Mouse (Mus musculus): Measurements from ENCODE around the gene Mbtd1. TPM values are rescaled to one million over a fixed set of nuclear protein-coding genes. Genes with fewer than 3 reads are reported as not detected.

The Mbtd1 gene
- 18.9 and 24.6 TPM in 2 replicates for polyA plus RNA-seq (2015; fragmentation: Nextera tagmentation; extraction: Ambion mirVana)

- peak; percentile 97 for ATAC-seq (ENCODE audit: low FRiP score)
- Histone ChIP-seq H3K4me3 (replicated peaks) (peak within 1 kb of the TSS; percentile 99), H3K9ac (replicated peaks) (peak within 1 kb of the TSS; percentile 90), H3K36me3 (peaks cover 3% of the 10 kb centered on the region), H3K9me3 (replicated peaks) (no peaks in the 10 kb centered on the region), H3K4me2 (peak within 1 kb of the TSS; percentile 95), H3K4me1 (peaks cover 45% of the 10 kb centered on the region), H3K27me3 (replicated peaks) (no peaks in the 10 kb centered on the region), H3K27ac (replicated peaks) (peak within 1 kb of the TSS; percentile 98)
- under 1% methylated on average over 77 of the region's 83 CpGs for WGBS
Observed at GRCm38 (mm10) chr11:93885572-93886410, at the start of gene Mbtd1, which contains the start of gene Utp18. Mbtd1 (plus strand) TSS chr11:93885852. Utp18 (minus strand) TSS chr11:93885766.

- WGBS, result 15% methylated on average over 2 of the region's 2 CpGs
- Histone ChIP-seq H3K27me3 (replicated peaks) (no peaks in the 10 kb centered on the region), H3K27ac (replicated peaks) (no peak overlapping the region), H3K4me1 (no peaks in the 10 kb centered on the region), H3K9me3 (replicated peaks) (no peaks in the 10 kb centered on the region), H3K4me3 (replicated peaks) (no peak overlapping the region), H3K36me3 (no peaks in the 10 kb centered on the region), H3K4me2 (no peak overlapping the region), H3K9ac (replicated peaks) (no peak overlapping the region)
- ATAC-seq (ENCODE audit: low FRiP score), result no peak
Observed at GRCm38 (mm10) chr11:93847342-93847741, 38.3 kb upstream of the Mbtd1 start.

- Histone ChIP-seq H3K9me3 (replicated peaks) (no peaks in the 10 kb centered on the region), H3K9ac (replicated peaks) (no peak overlapping the region), H3K4me1 (peaks cover 4% of the 10 kb centered on the region), H3K4me3 (replicated peaks) (no peak overlapping the region), H3K36me3 (no peaks in the 10 kb centered on the region), H3K4me2 (no peak overlapping the region), H3K27ac (replicated peaks) (no peak overlapping the region), H3K27me3 (replicated peaks) (no peaks in the 10 kb centered on the region)
- 92% methylated on average over 3 of the region's 3 CpGs for WGBS
- ATAC-seq (ENCODE audit: low FRiP score), result no peak
Observed at GRCm38 (mm10) chr11:93852546-93852945, 33.1 kb upstream of the Mbtd1 start.

- Histone ChIP-seq H3K4me3 (replicated peaks) (no peak overlapping the region), H3K36me3 (peaks cover 18% of the 10 kb centered on the region; the same call in 1 of the 2 replicates), H3K9me3 (replicated peaks) (no peaks in the 10 kb centered on the region), H3K27ac (replicated peaks) (no peak overlapping the region), H3K9ac (replicated peaks) (no peak overlapping the region), H3K4me2 (peak overlapping the region; percentile 28; the same call in 1 of the 2 replicates), H3K4me1 (peaks cover 4% of the 10 kb centered on the region), H3K27me3 (replicated peaks) (no peaks in the 10 kb centered on the region)
- 3% methylated on average over 6 of the region's 6 CpGs for WGBS
- no peak for ATAC-seq (ENCODE audit: low FRiP score)
Observed at GRCm38 (mm10) chr11:93856284-93856955, 29.2 kb upstream of the Mbtd1 start.

- no peak overlapping the region for H3K27ac ChIP-seq (replicated peaks)
- H3K9me3 ChIP-seq (replicated peaks), result no peaks in the 10 kb centered on the region
- H3K4me1 ChIP-seq, result peaks cover 4% of the 10 kb centered on the region
- ATAC-seq (ENCODE audit: low FRiP score), result no peak
- H3K4me3 ChIP-seq (replicated peaks), result no peak overlapping the region
- H3K27me3 ChIP-seq (replicated peaks), result no peaks in the 10 kb centered on the region
- peaks cover 31% of the 10 kb centered on the region for H3K36me3 ChIP-seq
- WGBS, result 94% methylated on average over 1 of the region's 1 CpGs
- no peak overlapping the region for H3K9ac ChIP-seq (replicated peaks)
- H3K4me2 ChIP-seq, result no peak overlapping the region
Observed at GRCm38 (mm10) chr11:93860540-93861172, 25.0 kb upstream of the Mbtd1 start.

GRCm38 (mm10) chr11:93861193-93861592 is 24.5 kb upstream of the Mbtd1 start:
- ATAC-seq (ENCODE audit: low FRiP score), result no peak
- H3K27me3 ChIP-seq (replicated peaks), result no peaks in the 10 kb centered on the region
- H3K4me2 ChIP-seq, result no peak overlapping the region
- no peak overlapping the region for H3K9ac ChIP-seq (replicated peaks)
- no peak overlapping the region for H3K27ac ChIP-seq (replicated peaks)
- peaks cover 36% of the 10 kb centered on the region for H3K36me3 ChIP-seq
- no peaks in the 10 kb centered on the region for H3K9me3 ChIP-seq (replicated peaks)
- 94% methylated on average over 2 of the region's 2 CpGs for WGBS
- H3K4me1 ChIP-seq, result peaks cover 4% of the 10 kb centered on the region
- no peak overlapping the region for H3K4me3 ChIP-seq (replicated peaks)

- H3K9me3 ChIP-seq (replicated peaks), result no peaks in the 10 kb centered on the region
- no peaks in the 10 kb centered on the region for H3K27me3 ChIP-seq (replicated peaks)
- ATAC-seq (ENCODE audit: low FRiP score), result no peak
- peaks cover 45% of the 10 kb centered on the region for H3K36me3 ChIP-seq
- no peak overlapping the region for H3K4me2 ChIP-seq
- no peaks in the 10 kb centered on the region for H3K4me1 ChIP-seq
- H3K9ac ChIP-seq (replicated peaks), result no peak overlapping the region
- no peak overlapping the region for H3K4me3 ChIP-seq (replicated peaks)
- H3K27ac ChIP-seq (replicated peaks), result no peak overlapping the region
- WGBS, result 94% methylated on average over 4 of the region's 4 CpGs
Observed at GRCm38 (mm10) chr11:93862045-93862623, 23.5 kb upstream of the Mbtd1 start.

- Histone ChIP-seq H3K36me3 (peaks cover 49% of the 10 kb centered on the region), H3K4me2 (no peak overlapping the region), H3K27ac (replicated peaks) (no peak overlapping the region), H3K4me1 (no peaks in the 10 kb centered on the region), H3K9me3 (replicated peaks) (no peaks in the 10 kb centered on the region), H3K4me3 (replicated peaks) (no peak overlapping the region), H3K27me3 (replicated peaks) (no peaks in the 10 kb centered on the region), H3K9ac (replicated peaks) (no peak overlapping the region)
- ATAC-seq (ENCODE audit: low FRiP score), result no peak
- 100% methylated on average over 1 of the region's 1 CpGs for WGBS
Observed at GRCm38 (mm10) chr11:93862638-93863037, 23.0 kb upstream of the Mbtd1 start.

- Histone ChIP-seq H3K4me3 (replicated peaks) (peak overlapping the region; percentile 99), H3K9ac (replicated peaks) (peak overlapping the region; percentile 90), H3K4me2 (peak overlapping the region; percentile 95), H3K27ac (replicated peaks) (peak overlapping the region; percentile 98; the same call in 1 of the 2 replicates), H3K9me3 (replicated peaks) (no peaks in the 10 kb centered on the region), H3K27me3 (replicated peaks) (no peaks in the 10 kb centered on the region), H3K36me3 (peaks cover 18% of the 10 kb centered on the region), H3K4me1 (peaks cover 36% of the 10 kb centered on the region)
- no peak for ATAC-seq (ENCODE audit: low FRiP score)
- WGBS, result 90% methylated on average over 4 of the region's 4 CpGs
Observed at GRCm38 (mm10) chr11:93884068-93884467, 1.6 kb upstream of the Mbtd1 start.

- Histone ChIP-seq H3K27ac (replicated peaks) (peak overlapping the region; percentile 98), H3K9ac (replicated peaks) (peak overlapping the region; percentile 90), H3K9me3 (replicated peaks) (no peaks in the 10 kb centered on the region), H3K36me3 (peaks cover 9% of the 10 kb centered on the region), H3K4me3 (replicated peaks) (peak overlapping the region; percentile 99), H3K4me1 (peaks cover 42% of the 10 kb centered on the region), H3K4me2 (peak overlapping the region; percentile 95), H3K27me3 (replicated peaks) (no peaks in the 10 kb centered on the region)
- WGBS, result under 1% methylated on average over 78 of the region's 81 CpGs
- peak; percentile 58 for ATAC-seq (ENCODE audit: low FRiP score)
Observed at GRCm38 (mm10) chr11:93884901-93885571, 616 bp upstream of the Mbtd1 start.
